Mouse (Mus musculus) lung, postnatal 0 days (tissue): ENCODE results near the gene Mast4.

Source experiments
- CTCF ChIP-seq: IDR thresholded peaks from 2 replicates; pipeline ENCODE4 v1.5.1; 2016; ENCODE audit warnings: antibody characterized with exemption, mild to moderate bottlenecking
- EP300 ChIP-seq: IDR thresholded peaks from 2 replicates; pipeline ENCODE4 v1.6.1; 2016; ENCODE audit warnings: antibody characterized with exemption, mild to moderate bottlenecking, control low read depth

DNA sequence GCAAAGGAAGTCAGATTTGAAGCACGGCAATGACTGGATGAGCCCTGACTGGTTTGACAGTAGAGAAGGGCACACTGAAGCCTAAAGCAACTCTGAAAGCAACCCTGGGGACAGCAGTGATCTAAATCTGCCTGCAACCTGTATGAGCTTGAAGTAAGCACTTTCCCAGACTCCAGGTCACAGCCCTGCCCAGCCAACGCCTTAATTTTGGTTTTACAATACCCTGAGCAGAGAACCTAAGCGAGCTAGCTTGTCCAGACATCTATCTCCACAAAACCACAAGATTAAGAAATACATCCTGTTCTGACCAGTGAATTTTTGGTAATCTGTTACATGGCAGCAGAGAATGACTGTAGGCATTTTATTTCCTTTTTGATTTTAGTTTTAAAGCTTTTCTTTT, 485.2 kb downstream of the Mast4 start:
- TF ChIP-seq CTCF (no peak), EP300 (no peak)
